Mouse (Mus musculus) midbrain, embryonic 11.5 days (tissue): ENCODE measurements at regions not wholly inside any gene's neighbourhood (a gene's known extent, or its start where the extent isn't known, plus 50 kb on each side); places are given as distances from the start of the nearest gene placed in this dataset.

Experiments
- ATAC-seq: fragments of 200-750 bp; cut with Nextera tagmentation; 2 replicates; pipeline ENCODE4 v1.8.0; 2017; ENCODE audit warnings: moderate TSS enrichment, moderate library complexity; ENCODE audit not compliant: low FRiP score
- DNase-seq: peaks from one replicate; pipeline ENCODE4 v3.0.0; 2015; ENCODE audit warnings: low spot score; ENCODE audit errors: missing footprints
- H3K27ac ChIP-seq: fragments of 300-500 bp; sonication (generic); 2 replicates; pipeline ENCODE4 v1.5.1; 2014; ENCODE audit warnings: low read depth, low read length
- H3K27me3 ChIP-seq: fragments of 300-500 bp; sonication (generic); 2 replicates; pipeline ENCODE4 v1.6.1; 2014; ENCODE audit warnings: mild to moderate bottlenecking, low read length, moderate library complexity, mixed read lengths; ENCODE audit not compliant: control insufficient read depth, insufficient read depth
- H3K36me3 ChIP-seq: fragments of 300-500 bp; sonication (generic); 2 replicates; pipeline ENCODE4 v1.6.1; 2014; ENCODE audit warnings: mild to moderate bottlenecking, low read length, moderate library complexity, mixed read lengths; ENCODE audit not compliant: control insufficient read depth, insufficient read depth
- H3K4me1 ChIP-seq: fragments of 300-500 bp; sonication (generic); 2 replicates; pipeline ENCODE4 v1.6.1; 2014; ENCODE audit warnings: low read length; ENCODE audit not compliant: control insufficient read depth, insufficient read depth
- H3K4me2 ChIP-seq: fragments of 300-500 bp; sonication (generic); 2 replicates; pipeline ENCODE4 v1.6.1; 2014; ENCODE audit warnings: mild to moderate bottlenecking, moderate library complexity
- H3K4me3 ChIP-seq: fragments of 300-500 bp; sonication (generic); 2 replicates; pipeline ENCODE4 v1.5.1; 2014; ENCODE audit warnings: low read depth, low read length
- H3K9ac ChIP-seq: fragments of 300-500 bp; sonication (generic); 2 replicates; pipeline ENCODE4 v1.6.1; 2014; ENCODE audit warnings: low read length
- H3K9me3 ChIP-seq: fragments of 300-500 bp; sonication (generic); 2 replicates; pipeline ENCODE4 v1.6.1; 2016; ENCODE audit warnings: low read length; ENCODE audit not compliant: control insufficient read depth
- WGBS: fragments of 180-500 bp; shearing (Covaris S2); extraction: QIAGEN DNeasy Blood & Tissue Kit; methylation state at CpG from one replicate; pipeline ENCODE4 v1.1.7; 2014; 5-methylcytosine and 5-hydroxymethylcytosine counted together

GRCm38 (mm10) chr16:71267191-71267590 is 953.4 kb downstream of the Gbe1 start:
- DNase-seq, result no peak
- Histone ChIP-seq H3K9me3 (no peaks in the 10 kb centered on the region), H3K4me2 (no peak overlapping the region), H3K36me3 (no peaks in the 10 kb centered on the region), H3K9ac (no peak overlapping the region), H3K27me3 (no peaks in the 10 kb centered on the region), H3K4me3 (no peak overlapping the region), H3K27ac (no peak overlapping the region), H3K4me1 (no peaks in the 10 kb centered on the region; the same call in 1 of the 2 replicates)
- ATAC-seq, result peak; percentile 57; the same call in 1 of the 2 replicates
- WGBS, result 41% methylated on average over 5 of the region's 5 CpGs
